Mouse (Mus musculus): ENCODE results near the gene Cse1l.

The Cse1l gene

DNA sequence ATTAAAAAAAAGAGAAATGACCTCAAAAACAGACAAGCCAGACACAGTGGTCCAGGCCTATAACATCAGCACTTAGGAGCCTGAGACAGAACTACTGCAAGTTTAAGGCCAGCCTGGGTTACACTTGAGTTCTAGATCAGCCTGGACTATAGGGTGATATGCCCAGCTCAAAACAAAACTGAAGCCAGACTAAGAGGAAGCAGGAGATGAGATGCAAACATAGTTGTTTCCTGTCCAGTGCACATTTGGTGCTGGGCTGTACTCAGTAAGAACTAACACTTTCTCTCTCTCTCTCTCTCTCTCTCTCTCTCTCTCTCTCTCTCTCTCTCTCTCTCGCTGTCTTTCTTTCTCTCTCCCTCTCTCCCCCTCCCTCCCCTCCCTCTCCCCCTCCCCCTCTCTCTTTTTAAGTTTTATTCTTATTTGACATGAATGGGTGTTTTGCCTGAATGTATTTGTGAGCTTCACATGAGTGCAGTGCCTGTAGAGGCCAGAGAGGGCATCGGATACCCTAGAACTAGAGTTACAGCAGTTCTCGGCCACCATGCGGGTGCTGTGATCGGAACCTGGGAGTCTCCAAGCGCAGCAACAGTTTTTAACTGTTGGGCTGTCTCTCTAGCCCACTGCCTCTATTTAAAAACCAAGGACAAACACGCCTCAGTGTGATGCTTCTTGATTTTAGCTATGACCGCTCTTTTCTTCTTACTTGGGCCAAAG lies 4.9 kb upstream of the Cse1l start:
- DNase-seq (ENCODE audit: low spot score in 2 of 2): no peak

DNA sequence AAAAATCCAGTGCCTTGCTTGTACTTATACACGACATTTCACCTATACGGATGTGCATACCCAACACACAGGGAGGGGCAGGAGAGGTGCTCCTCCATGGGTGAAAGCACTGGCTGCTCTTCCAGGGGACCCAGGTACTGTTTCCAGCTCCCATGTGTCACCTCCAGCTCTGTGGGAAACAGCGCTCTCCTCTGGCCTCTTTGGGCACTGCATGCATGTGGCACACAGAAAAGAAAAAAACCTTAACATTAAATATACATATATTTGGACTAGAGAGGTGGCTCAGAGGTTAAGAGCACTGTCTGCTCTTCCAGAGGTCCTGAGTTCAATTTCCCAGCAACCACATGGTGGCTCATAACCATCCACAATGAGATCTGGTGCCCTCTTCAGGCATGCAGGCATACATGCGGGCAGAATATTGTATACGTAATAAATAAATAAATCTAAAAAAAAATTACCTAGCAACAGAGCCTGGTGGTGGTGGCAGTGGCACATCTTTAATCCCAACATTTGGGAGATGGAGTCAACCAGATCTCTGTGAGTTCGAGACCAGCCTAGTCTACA lies 2.0 kb upstream of the Cse1l start:
- DNase-seq (ENCODE audit: low spot score in 2 of 2): no peak

DNA sequence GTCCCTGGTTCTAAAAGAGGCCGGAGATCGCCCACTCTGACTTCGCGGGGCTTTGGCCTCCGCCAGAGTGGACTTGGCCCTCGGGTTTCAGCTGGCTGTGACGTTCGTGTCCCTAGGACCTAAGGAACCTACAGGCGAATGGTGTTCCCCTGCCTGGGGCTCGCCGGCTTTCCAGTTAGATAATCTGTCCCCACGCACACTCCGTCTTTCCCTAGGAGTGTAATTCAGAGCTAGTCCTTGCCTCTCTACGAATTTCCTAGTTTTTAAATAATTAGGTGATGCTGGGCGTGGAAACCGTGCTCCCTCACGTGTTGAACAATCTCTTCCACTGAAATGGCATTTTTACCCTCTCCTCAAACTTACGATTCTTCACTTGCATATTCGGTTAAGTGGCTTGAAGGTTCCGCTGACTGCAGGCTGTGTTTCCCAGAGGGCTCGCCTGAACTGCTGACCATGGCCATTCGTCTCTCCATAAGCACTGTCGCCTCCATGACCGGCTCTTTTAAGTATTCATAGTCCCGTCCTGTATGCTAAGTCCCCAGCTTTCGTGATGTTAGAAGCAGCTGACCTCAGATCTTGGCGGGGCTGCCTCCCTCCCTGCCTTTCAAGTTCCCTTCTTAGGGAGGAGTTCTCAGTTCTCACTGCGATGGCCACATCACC lies 813 bp downstream of the Cse1l start:
- no peak for DNase-seq (ENCODE audit: low spot score in 2 of 2)

DNA sequence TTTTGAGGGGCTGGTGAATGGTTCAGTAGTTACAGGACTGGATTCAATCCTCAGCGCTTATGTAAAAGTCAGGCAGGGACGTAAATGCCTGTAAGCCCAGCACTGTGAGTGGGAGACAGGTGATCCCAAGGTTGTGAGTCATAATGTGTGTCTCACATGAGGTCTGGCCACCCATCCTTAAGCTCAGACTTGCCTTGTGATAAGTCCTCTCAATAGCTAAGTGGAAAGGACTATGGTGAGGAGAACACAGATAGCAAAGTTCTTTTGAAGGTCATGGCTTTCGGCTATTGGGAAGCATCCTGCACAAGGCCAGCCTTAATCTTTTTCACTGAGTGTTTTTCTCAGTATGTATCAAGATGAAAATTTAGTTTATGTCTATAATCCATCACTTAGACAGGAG lies 3.9 kb downstream of the Cse1l start:
- DNase-seq (ENCODE audit: low spot score in 2 of 2): no peak

DNA sequence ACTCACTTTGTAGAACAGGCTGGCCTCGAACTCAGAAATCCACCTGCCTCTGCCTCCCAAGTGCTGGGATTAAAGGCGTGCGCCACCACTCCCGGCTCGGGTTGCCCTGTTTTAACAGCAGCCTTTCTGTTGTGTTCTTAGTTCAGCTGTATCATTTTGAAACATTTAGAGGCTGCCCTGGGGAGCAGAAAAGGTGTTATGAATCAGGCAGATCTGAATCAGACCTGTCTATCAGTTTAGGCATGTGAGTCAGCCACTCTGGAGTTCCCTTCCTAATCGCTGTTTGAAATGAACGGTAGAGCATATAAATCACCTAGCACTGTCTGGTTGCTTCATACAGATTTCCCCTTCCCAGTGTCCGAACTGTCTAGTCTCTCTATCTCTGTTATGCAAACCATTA lies 4.7 kb downstream of the Cse1l start:
- DNase-seq (ENCODE audit: low spot score in 2 of 2): no peak

DNA sequence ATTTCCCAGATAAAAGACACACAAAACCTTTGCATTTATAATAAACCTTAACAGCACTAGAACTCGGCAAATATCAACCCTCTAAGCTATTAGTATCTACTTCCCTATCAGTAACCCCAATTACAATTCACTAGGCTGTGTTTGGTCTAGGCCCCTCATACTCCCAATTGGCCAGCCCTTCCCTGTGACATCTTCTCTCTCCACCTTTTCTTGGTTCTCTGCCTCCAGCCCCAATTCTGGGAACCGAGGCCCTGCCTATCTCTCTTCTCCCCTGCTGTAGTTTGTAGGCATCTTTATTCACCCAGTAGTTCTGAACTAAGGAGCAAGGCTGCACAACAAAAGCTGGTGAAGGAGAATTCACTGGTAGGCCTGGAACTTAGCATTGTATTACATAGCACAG lies 18.1 kb downstream of the Cse1l start:
- no peak for DNase-seq (ENCODE audit: low spot score in 2 of 2)

DNA sequence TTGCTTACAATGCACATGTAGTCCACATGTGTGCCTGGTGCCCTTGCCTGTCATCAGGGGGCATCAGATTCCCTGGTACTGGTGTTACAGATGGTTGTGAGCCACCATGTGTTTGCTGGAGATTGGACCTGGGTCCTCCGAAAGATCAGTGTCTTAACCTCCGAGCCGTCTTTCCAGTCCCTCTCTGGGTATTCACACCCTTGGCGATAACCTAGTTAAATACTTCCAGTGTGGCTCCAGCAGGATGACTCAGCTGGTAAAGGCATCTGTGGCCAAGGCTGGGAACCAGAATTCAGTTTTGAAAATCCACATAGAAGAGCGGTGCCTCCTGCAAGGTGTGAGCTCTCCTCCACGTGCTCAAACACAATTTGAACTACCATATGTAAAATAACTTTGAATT lies 28.1 kb downstream of the Cse1l start:
- no peak for DNase-seq (ENCODE audit: low spot score in 2 of 2)

DNA sequence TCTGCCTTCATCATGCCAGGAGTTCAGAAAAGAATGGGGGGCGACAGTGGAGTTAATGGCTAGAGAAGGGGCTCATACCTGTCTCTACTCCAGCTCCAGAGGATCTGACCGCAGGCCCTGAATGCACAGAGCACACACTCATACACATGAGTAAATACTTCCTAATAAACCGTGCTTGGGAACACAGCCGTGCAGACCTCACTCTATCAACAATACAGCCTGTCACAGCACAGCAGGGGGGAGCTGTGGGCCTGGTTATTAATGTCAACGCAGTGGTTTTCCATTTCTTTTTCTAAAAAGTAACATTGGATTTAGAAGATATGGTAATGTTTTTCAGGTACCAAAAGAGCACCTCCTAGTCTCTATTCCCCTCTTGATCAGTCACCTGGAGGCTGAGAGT lies 28.6 kb downstream of the Cse1l start:
- no peak for DNase-seq (ENCODE audit: low spot score in 2 of 2)

DNA sequence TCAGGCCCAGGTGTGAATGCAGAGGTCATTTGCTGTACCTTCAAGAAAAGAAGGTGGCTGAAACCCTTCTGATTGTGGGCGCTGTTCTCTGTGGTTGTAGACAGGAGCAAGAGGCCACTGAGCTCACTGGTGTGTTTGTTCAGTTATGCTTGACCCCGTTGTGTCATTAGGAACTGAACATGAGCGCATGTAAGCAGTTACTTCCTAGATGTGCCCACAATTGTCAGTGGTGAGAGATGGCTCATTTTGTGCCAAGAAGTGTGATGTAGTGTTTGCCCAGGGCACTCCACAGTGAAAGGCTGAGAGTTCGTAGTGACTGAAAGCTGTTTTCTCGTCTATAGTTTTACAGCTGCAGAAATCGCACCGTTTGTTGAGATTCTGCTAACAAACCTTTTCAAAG lies 29.7 kb downstream of the Cse1l start:
- no peak for DNase-seq (ENCODE audit: low spot score in 2 of 2)

DNA sequence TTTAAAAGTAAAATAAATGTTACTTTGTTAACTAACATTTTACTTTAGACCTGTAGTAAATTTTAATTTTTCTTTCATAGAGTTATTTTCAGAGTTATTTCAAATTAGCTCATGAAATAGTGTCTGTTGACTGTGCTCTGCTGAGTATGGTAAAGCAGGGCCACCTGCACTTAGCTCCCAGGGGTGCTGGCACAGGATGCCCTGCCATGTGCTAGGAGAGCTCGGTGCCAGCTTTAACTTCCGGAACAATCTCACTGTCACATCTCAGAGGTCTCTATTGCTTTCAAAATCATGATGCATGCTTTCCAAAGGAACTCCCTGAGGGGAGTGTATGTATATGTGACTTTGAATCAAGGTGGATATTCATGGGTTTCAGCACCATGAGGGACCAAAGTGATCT lies 30.3 kb downstream of the Cse1l start:
- no peak for DNase-seq (ENCODE audit: low spot score in 2 of 2)

DNA sequence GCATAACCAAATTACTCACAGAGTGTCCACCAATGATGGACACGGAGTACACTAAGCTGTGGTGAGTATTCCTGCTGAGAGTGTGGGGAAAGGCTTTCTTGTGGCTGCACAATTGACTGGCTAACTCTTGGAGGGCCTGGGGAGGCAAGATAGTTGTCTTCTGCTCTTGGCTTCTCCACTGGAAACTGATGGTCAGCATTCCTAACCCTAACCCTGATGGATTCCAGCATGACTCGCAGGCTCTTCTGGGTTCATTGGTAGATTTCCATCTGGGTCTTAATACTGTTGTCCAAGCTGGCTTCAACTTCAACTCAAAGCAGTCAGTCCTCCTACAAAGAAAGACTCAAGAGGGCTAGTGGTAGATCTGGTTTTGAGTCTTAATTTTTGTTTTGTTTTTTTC lies 37.3 kb downstream of the Cse1l start:
- no peak for DNase-seq (ENCODE audit: low spot score in 2 of 2)

DNA sequence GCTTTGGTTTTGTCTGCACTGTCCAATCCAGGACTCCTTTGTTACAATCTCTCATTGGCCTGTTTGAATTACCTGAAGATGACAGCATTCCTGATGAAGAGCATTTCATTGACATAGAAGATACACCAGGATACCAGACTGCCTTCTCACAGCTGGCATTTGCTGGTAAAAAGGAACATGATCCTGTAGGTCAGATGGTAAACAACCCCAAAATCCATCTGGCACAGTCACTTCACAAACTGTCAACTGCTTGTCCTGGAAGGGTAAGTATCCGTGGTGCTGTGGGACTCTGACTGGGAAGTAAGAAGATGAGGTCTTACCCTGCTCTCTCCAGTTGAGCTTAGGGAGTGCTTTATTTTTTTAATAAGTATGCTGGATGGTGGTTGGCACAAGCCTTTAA lies 38.5 kb downstream of the Cse1l start:
- no peak for DNase-seq (ENCODE audit: low spot score in 2 of 2)

DNA sequence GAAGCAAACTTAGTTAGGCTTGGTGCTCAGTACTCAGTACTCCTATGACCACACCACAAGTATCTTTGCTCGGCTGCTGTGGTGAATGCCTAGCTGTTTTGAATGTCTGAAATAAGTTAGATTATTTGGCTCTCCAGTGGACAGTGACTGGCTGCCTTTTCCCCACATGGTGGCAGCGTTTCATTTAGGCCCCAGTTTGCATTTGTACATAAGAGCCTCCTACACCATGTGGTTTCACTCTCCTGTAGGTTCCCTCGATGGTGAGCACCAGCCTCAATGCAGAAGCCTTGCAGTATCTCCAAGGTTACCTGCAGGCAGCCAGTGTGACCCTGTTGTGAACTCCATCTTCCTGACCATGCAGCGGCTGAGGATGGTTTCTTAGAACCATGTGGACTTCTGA lies 39.6 kb downstream of the Cse1l start:
- DNase-seq (ENCODE audit: low spot score in 2 of 2): no peak

DNA sequence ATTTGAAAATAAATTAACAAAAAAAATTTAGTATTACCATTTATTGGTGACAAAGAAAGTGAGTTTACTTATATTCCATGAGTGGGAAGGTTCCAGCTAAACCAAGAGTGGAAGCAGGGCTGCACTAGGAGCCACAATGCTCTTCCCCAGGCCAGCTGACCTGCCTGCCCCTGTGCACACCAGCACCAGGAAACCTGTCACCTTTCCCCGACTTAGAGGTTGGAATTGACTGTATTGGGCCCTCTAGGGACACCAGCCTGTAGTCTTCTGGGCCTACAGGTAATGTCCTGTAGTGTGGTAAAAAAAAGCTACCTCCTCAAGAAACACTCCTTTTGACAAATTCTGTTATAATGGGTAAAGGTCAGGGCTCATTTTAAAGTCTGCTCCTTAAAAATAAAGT lies 42.4 kb downstream of the Cse1l start:
- no peak for DNase-seq (ENCODE audit: low spot score in 2 of 2)

DNA sequence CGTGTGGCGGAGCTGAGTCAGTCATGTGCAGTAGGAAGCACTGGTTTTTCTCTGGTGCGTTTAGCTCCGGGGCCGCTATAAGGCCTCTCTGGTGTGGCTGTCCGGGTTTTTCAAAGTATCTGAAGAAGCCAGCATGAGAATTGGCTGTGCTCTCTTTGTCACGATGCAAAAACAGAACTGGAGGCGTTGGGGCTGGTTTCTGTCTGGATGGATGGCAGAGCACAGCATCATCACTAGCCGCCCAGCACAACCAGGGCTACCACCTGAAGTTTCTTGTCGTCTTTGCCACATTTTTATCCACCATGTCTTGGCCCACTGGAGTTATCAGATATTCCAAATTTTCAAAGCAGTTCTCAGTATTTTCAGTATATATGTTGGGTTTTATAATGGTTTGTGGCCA lies 43.1 kb downstream of the Cse1l start:
- no peak for DNase-seq (ENCODE audit: low spot score in 2 of 2)

DNA sequence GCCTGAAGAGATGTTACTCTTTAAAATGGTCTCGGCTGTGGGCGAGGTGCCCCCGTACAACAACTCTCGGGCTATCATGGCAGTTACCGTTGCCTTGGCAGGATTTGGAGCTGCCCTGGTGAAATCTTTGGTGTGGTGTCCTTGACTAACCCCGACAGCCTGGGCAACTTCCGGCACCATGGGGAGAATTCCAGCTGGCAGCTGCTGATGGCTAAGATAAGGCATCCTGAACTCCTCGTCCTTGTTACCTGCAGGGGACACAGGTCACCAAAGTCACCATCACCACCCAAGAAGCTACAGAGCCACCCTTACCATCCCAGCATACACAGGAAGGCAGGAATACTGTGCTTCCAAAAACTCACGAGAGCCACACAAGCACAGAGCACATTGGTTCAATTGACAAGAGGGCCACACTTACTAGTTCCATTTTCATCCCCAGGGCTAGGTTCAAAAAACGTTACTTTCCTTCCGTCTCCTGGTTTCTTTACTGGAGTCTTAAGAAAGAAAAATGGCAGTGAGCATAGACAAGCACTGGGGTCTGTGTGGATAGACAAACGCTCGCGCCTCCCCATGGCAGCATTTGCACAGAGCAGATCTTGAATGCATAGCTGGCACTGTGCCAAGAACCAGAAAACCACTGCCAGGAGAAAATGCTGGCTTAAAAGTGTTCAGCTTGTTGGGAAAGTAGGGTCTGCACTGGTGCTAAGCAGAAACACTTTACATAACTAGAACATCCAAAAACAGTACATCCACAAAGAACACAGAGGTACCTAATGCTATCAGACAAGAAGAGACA lies 45.2 kb downstream of the Cse1l start:
- DNase-seq (ENCODE audit: low spot score in 2 of 2): peak; percentile 48 to 62

DNA sequence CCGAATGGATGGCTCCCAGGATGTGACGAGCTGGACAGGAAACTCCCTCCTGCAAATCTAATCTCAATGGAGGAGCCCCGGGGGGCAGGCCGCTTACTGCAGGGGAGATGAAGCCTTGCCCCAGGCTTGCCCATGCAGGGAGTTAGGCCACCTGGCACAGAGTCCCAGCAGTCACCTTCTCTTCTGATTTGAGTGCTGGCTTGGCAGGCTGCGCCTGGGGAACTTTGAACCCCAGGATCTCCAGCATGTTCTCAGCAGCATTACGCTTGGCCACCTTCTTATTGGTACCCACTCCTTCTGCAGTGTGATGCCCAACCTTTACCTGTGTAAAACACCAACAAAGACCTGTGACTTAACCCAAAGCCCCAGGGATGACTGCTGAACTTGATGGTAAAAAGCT lies 46.3 kb downstream of the Cse1l start:
- DNase-seq (ENCODE audit: low spot score in 2 of 2): no peak

DNA sequence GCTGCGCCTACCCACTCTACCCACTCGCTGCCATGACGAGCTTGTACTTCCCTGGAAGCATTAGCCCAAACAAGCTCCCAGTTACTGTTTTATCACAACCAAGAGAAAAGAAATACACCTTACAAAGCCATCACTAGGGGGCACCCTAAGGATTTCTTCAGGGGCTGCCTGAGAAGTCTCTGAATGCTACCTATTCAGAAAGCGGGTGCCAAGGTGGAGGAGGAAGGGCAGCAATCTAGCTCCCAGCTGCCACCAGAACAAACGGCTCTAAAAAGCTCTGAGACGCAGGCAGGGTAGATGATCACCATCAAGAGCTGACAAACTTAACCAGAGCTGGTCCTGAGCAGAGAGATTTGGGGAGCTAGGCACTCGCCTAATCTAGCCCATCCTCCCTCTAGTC lies 51.0 kb downstream of the Cse1l start:
- DNase-seq (ENCODE audit: low spot score in 2 of 2): peak; percentile 56 to 86

DNA sequence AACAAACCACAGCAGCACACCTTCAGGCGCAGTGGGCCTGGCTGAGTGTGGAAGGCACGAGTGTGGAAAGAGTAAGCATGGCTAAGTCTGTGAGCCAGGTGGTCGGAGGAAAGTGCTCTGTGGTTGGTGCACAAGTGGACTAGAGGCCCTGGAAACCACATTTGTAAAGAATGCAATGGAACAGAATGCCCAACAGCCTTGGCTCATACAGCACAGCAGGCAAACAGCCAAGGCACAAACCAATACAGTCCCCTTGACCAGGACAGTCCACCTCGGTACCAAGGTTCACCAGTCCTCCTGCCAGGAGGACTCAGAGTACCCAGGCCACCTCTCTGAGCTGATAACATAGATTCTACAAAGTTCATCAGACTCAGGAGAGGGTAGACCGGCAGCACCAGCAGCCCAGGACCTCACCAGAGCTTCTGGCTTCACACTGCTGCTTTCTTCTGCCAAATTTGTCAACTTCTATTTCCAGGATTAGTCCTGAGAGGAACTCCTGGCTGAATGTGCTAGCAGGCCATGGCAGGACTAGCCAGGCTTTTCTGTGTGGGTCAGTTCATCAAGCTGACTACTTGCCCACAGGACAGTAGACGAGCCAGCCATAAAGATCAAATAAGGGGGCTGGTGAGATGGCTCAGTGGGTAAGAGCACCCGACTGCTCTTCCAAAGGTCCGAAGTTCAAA lies 54.9 kb downstream of the Cse1l start:
- DNase-seq (ENCODE audit: low spot score in 2 of 2): no peak

DNA sequence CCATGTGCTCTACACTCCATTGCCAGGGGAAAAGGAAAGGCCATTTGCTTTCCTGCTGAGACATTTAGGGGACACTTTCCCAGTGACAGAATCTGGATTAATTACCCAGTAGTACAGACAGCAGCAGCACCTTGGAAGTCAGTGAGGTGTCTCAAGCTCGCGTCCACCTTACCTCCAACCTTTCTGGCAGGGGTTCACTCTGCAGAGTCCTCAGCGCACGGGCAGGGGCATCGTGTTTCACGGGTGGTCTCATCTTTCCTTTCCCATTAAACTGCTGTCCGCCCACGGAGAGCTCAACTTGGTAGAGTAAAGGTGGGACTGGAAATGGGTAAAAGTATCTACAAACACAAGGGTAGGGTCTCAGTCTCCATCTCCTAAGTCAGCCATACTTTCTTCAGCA lies 57.4 kb downstream of the Cse1l start:
- no peak for DNase-seq (ENCODE audit: low spot score in 2 of 2)

DNA sequence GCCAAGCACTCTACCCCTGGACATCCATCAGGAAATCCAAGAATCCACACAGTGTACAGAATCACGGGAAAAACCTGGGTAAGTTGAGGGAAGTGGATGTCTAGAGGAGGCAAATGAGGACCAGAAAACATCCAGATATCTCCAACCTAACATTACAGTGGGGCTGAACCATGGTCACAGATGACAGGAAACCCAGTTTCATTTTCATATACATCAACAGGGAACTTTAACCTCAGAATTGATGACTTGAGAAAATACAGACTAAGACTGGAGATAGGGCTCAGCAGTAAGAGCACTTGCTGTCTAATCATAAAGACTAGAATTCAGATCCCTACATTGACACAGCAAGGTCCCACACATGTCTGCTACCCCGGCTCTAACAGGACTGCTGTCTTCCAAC lies 58.9 kb downstream of the Cse1l start:
- DNase-seq (ENCODE audit: low spot score in 2 of 2): no peak

DNA sequence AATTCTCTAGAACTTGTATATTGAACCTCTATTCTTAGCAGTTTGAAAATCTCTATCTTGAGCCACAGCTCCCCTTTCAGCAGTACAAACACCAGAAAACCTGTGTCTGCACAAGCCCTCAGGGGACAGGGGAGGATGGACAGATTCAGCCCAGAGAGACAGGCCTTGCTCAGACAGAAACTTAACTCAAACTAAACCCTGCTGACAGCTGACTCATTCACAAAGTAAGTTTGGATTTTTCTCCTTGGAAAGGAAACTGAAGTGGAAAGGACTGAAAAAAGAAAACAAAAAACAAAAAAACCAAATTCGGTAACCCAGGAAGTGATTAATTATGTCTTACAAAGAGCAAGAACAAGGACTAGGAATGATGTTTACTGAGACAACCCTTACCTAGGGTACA lies 67.3 kb downstream of the Cse1l start:
- no peak for DNase-seq (ENCODE audit: low spot score in 2 of 2)
